Mouse (Mus musculus): ENCODE measurements around the gene Timm23.

- TF ChIP-seq CTCF (IDR thresholded peaks at IDR 0.05; ENCODE audit: borderline replicate concordance, control insufficient read depth, extremely low read depth, insufficient read depth, low read length, poor library complexity) (no peak), POLR2A (IDR thresholded peaks at IDR 0.05; ENCODE audit: control insufficient read depth, extremely low read depth, insufficient read depth, low read length, poor library complexity) (no peak)
These were observed 39.5 kb downstream of the Timm23 start for GRCm38 (mm10) chr14:32162231-32162630.
